Mouse (Mus musculus) liver, embryonic 12.5 days (tissue): ENCODE data around the gene Ccnl2. TPM values are rescaled to one million over a fixed set of nuclear protein-coding genes. Genes with fewer than 3 reads are reported as not detected.

Experiments used
- ATAC-seq: fragments of 200-750 bp; cut with Nextera tagmentation; 2 replicates; pipeline ENCODE4 v1.8.0; 2017; ENCODE audit warnings: moderate number of reproducible peaks, mild to moderate bottlenecking, moderate library complexity
- H3K27ac ChIP-seq: fragments of 300-500 bp; sonication (generic); 2 replicates; pipeline ENCODE4 v1.5.1; 2016; ENCODE audit warnings: mild to moderate bottlenecking
- H3K27me3 ChIP-seq: fragments of 300-500 bp; sonication (generic); replicated peaks from 2 replicates; pipeline ENCODE4 v1.6.1; 2016; ENCODE audit warnings: mild to moderate bottlenecking, moderate library complexity
- H3K36me3 ChIP-seq: fragments of 300-500 bp; sonication (generic); 2 replicates; pipeline ENCODE4 v1.6.1; 2016; ENCODE audit warnings: mild to moderate bottlenecking, moderate library complexity
- H3K4me1 ChIP-seq: fragments of 300-500 bp; sonication (generic); 2 replicates; pipeline ENCODE4 v1.6.1; 2016
- H3K4me2 ChIP-seq: fragments of 300-500 bp; sonication (generic); 2 replicates; pipeline ENCODE4 v1.6.1; 2016; ENCODE audit warnings: mild to moderate bottlenecking, moderate library complexity
- H3K4me3 ChIP-seq: fragments of 300-500 bp; sonication (generic); 2 replicates; pipeline ENCODE4 v1.5.1; 2016; ENCODE audit warnings: mild to moderate bottlenecking, moderate library complexity
- H3K9ac ChIP-seq: fragments of 300-500 bp; sonication (generic); 2 replicates; pipeline ENCODE4 v1.6.1; 2016; ENCODE audit warnings: mild to moderate bottlenecking, moderate library complexity
- H3K9me3 ChIP-seq: fragments of 300-500 bp; sonication (generic); replicated peaks from 2 replicates; pipeline ENCODE4 v1.6.1; 2016; ENCODE audit warnings: mild to moderate bottlenecking, moderate library complexity
- WGBS: fragments of 180-500 bp; shearing (Covaris S2); methylation state at CpG from one replicate; pipeline ENCODE4 v1.1.7; 2016; ENCODE audit not compliant: insufficient replicate concordance; 5-methylcytosine and 5-hydroxymethylcytosine counted together
- polyA plus RNA-seq: library from polyadenylated mRNA; unstranded; fragments of >200 nt; fragmentation: Nextera tagmentation; extraction: Ambion mirVana; gene quantifications from 2 replicates; pipeline ENCODE4 v1.2.1, GENCODE M21; 2016

The Ccnl2 gene
- polyA plus RNA-seq, 1 experiment from 2014 or later: 101 TPM

DNA sequence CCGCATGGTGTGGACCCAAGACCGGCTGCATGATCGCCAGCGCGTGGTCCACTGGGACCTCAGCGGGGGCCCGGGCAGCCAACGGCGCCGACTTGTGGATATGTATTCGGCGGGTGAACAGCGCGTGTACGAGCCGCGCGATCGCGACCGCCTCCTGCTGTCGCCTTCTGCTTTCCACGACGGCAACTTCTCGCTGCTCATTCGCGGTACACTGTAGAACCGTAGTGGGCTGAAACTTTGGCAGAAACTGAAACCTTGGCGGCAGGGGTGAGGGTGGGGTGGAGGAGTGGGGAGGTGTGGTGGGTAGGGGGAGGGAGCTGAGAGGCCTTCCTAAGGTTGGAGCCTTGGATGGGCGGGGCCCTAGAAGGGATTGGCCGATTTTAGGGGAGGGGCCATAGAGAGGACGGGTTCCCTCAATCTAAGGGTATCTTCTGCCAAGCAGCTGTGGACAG lies 28.7 kb downstream of the Ccnl2 start:
- Histone ChIP-seq H3K4me1 (peaks cover 41% of the 10 kb centered on the region), H3K4me3 (peak overlapping the region; percentile 66), H3K4me2 (peak overlapping the region; percentile 95), H3K27ac (peak overlapping the region; percentile 51; the same call in 1 of the 2 replicates), H3K36me3 (no peaks in the 10 kb centered on the region), H3K27me3 (peaks cover 51% of the 10 kb centered on the region), H3K9ac (peak overlapping the region; percentile 73), H3K9me3 (no peaks in the 10 kb centered on the region)
- WGBS: under 1% methylated on average over 32 of the region's 32 CpGs
- peak; percentile 85 for ATAC-seq

DNA sequence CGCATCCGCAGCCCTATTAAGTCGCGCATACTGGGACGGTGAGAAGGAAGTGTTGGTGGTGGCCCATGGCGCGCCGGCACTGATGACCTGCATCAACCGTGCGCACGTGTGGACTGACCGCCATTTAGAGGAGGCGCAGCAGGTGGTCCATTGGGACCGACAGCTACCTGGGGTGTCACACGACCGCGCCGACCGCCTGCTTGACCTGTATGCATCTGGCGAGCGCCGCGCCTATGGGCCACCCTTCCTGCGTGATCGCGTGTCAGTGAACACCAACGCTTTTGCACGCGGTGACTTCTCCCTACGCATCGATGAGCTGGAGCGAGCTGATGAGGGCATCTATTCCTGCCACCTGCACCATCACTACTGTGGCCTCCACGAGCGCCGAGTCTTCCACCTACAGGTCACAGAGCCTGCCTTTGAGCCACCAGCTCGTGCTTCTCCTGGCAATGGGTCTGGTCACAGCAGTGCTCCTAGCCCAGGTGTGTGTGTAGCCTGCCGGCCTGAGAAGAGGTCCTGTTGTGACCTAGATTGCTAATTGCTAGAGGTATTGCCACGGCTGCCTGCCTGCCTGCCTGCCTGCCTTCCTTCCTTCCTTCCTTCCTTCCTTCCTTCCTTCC lies 29.5 kb downstream of the Ccnl2 start:
- Histone ChIP-seq H3K4me2 (peak overlapping the region; percentile 95), H3K9ac (no peak overlapping the region), H3K27ac (no peak overlapping the region), H3K9me3 (no peaks in the 10 kb centered on the region), H3K36me3 (no peaks in the 10 kb centered on the region), H3K4me3 (peak overlapping the region; percentile 66), H3K27me3 (peaks cover 51% of the 10 kb centered on the region), H3K4me1 (peaks cover 46% of the 10 kb centered on the region)
- 39% methylated on average over 38 of the region's 38 CpGs for WGBS
- ATAC-seq: peak; percentile 1; the same call in 1 of the 2 replicates

DNA sequence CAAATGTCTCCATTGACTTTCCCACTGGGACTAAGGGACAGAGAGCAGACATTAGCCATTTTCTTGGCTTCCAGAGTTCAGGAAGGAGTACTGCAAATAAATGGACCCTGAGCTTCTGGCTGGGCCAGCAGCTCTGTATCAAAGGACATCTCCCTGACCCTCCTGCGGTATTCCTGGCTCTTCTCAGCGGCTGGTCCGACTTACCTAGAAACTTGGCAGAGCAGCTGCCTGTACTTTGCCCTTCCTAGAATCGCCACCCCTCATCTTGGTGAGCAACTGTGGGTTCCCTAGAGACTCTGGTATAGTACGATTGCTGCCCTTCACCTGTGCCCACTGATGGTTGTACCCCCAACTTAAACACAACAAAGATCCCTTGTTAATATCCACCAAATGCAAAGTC lies 30.9 kb downstream of the Ccnl2 start:
- 73% methylated on average over 5 of the region's 5 CpGs for WGBS
- Histone ChIP-seq H3K9me3 (no peaks in the 10 kb centered on the region), H3K4me2 (no peak overlapping the region), H3K4me1 (peaks cover 45% of the 10 kb centered on the region), H3K27ac (no peak overlapping the region), H3K27me3 (peaks cover 51% of the 10 kb centered on the region), H3K9ac (no peak overlapping the region), H3K4me3 (no peak overlapping the region), H3K36me3 (no peaks in the 10 kb centered on the region)
- no peak for ATAC-seq

DNA sequence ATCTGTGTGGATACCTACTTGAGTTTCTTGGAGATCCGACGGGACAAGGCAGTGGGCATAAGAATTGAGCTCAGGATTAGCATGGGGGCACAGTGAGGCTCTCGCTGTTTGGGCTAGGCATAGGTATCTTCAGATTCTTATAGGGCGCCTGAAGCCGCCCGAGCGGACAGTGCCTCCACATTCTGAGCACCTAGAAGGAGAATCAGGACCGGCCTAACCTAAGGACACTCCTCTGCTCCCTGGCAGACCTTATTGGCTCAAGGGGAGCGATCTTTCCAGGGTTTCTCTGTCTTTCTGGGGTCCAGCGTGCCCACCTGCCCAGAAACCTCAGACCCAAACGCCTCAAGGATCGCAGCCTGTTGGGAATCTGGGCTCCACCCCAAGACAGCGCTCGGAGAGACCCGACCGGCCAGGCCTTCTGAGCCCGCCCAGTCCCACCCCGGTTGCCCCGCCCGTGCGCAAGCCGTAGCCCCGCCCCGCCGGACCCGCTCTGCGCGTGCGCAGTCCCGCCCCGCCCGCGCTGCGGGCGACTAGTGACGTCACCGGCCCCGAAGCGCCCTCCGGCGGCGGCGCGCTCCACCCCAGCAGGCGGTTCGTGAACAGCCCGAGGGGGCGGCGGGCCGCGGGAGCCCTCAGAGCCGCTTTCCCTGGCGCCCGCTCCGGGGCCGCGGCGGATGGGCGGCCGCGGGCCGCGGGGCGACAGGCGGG lies 34.7 kb downstream of the Ccnl2 start, which contains the start of gene Dvl1:
Gene Dvl1 (plus strand): TSS at position 532 of the 708 bp plus-strand sequence.
- peaks cover 23% of the 10 kb centered on the region for H3K27me3 ChIP-seq
- no peaks in the 10 kb centered on the region for H3K9me3 ChIP-seq
- peak within 1 kb of the TSS; percentile 91 for H3K9ac ChIP-seq
- H3K4me3 ChIP-seq: peak within 1 kb of the TSS; percentile 90
- H3K4me2 ChIP-seq: peak within 1 kb of the TSS; percentile 99
- no peaks in the 10 kb centered on the region for H3K36me3 ChIP-seq
- peak within 1 kb of the TSS; percentile 81 for H3K27ac ChIP-seq
- ATAC-seq: peak; percentile 93
- WGBS: 4% methylated on average over 43 of the region's 65 CpGs
- peaks cover 42% of the 10 kb centered on the region for H3K4me1 ChIP-seq

DNA sequence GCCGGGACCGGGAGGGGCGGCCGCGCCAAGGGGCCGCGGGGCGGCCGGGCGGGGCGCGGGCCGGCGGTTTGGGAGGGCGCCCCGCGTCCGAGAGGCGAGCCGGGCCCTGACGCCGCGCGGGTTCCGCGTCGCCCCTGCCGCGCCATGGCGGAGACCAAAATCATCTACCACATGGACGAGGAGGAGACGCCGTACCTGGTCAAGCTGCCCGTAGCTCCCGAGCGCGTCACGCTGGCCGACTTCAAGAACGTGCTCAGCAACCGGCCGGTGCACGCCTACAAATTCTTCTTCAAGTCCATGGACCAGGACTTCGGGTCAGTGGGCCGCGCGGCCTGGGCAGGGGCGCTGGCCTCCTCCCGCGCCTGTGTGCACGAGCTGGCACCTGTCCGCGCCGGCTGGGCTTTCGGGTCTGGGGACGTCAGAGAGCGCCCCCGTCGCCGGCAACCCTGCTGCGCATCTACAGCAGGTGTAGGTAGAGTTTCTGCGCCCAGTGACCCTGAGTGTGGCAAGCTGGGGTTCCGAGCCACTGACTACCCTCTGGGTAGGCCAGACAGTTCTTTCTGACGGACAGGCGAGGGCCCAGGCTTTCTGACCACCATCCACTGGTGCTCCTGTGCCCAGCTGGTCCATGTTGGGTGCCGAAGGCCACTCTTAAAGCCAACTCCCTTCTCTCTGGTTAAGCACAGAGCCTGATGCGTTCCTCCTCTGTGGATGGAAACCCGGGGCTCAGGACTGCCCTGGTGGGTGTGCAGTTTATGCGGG lies 35.5 kb downstream of the Ccnl2 start:
- Histone ChIP-seq H3K36me3 (no peaks in the 10 kb centered on the region), H3K4me3 (peak overlapping the region; percentile 90), H3K4me2 (peak overlapping the region; percentile 99), H3K9ac (peak overlapping the region; percentile 91), H3K9me3 (no peaks in the 10 kb centered on the region), H3K4me1 (peaks cover 42% of the 10 kb centered on the region), H3K27me3 (peaks cover 15% of the 10 kb centered on the region), H3K27ac (peak overlapping the region; percentile 81)
- 2% methylated on average over 61 of the region's 69 CpGs for WGBS
- ATAC-seq: peak; percentile 70

DNA sequence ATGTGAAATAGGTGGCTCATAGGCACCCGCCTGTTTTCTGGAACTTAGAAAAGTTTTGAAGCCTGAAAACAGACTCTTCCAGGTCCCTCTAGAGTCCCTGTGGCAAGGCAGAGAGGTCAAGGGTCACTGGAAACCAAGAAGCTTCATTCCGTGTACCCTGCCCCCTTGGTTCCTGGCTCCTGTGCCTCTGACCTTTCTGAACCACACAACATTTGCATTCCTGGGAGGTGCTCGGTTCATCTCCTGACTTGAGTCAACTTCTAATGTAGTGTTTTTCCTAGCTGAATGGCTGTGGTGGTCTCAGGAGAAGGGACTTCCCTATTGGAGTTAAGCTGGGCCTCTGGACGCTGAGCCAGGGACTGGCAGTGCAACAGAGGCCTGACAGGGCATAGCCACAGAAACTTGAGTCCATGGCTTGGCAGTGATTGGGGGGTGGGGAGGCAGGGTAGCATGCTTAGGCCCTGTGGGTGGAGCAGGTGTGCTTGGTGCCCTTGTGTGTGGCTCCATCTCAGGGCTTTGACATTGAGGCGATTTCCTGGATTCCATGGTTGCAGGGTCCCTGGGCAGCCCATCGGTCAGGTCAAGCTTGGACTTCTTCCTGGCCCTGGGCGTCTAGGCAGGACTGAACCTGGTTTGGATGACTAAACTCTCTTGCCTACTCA lies 36.3 kb downstream of the Ccnl2 start:
- H3K27me3 ChIP-seq: peaks cover 7% of the 10 kb centered on the region
- H3K4me3 ChIP-seq: peak overlapping the region; percentile 90
- no peak overlapping the region for H3K27ac ChIP-seq
- no peaks in the 10 kb centered on the region for H3K9me3 ChIP-seq
- no peak for ATAC-seq
- peaks cover 5% of the 10 kb centered on the region for H3K36me3 ChIP-seq
- peak overlapping the region; percentile 91 for H3K9ac ChIP-seq
- H3K4me1 ChIP-seq: peaks cover 42% of the 10 kb centered on the region
- peak overlapping the region; percentile 99 for H3K4me2 ChIP-seq
- WGBS: 60% methylated on average over 7 of the region's 7 CpGs

DNA sequence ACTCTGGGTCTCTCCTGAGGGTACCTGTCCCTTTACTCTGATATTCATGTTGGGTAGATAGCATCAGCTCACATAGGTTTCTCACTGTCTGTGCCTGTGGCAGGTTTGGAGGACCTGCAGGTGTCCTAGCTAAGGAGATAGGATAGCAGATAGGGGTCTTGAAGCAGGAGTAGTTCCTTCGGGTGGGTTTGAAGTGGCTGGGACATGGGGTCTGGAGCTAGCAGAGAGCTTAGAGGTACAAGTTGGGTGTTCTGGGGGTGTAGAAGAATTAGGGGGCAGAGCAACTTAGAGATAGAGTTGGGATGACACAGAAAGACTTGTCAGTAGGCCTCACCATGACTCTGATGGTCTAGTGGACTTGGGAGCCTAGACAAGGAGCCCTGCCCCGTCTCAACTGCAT lies 37.1 kb downstream of the Ccnl2 start:
- Histone ChIP-seq H3K36me3 (peaks cover 14% of the 10 kb centered on the region), H3K27ac (no peak overlapping the region), H3K4me1 (peaks cover 42% of the 10 kb centered on the region), H3K9ac (no peak overlapping the region), H3K4me3 (no peak overlapping the region), H3K27me3 (0 out of 2 replicates have a peak, but pooled peaks cover 5% of the 10 kb centered on the region), H3K4me2 (peak overlapping the region; percentile 99), H3K9me3 (no peaks in the 10 kb centered on the region)
- no peak for ATAC-seq
- 74% methylated on average over 2 of the region's 2 CpGs for WGBS

DNA sequence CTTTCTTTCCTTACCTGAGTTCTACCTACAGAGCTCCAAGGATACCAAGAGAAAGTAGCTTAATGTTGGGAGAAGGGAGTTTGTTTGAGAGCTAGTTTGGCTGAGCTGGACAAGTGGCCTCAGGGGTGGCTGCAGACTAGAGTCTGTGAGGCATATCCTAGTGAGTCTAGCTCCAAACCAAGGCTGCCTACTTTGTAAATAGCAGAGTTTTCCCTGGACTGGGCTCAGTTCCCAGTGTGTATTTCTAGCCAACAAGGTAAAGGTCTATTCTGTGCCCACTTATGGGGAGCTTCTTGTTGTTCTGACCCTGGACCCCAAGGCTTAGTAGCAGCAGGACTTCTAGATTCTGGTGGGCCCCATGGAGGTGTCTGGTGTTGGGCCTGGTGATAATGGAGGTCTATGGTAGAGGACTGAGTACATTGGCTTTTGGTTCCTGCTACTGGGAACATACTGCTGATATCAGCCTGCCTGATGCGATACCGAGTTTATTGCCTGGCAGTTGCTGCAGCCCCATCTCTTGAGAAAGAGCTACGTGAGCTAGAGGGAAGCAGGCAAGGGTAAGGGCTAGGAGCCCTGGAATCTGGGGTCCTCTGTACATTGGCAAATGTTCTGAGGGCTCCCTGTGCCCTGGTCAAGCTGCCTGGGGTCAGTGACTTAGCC lies 37.6 kb downstream of the Ccnl2 start:
- no peaks in the 10 kb centered on the region for H3K9me3 ChIP-seq
- H3K36me3 ChIP-seq: peaks cover 19% of the 10 kb centered on the region
- WGBS: 73% methylated on average over 3 of the region's 3 CpGs
- no peak overlapping the region for H3K27ac ChIP-seq
- peak overlapping the region; percentile 99; the same call in 1 of the 2 replicates for H3K4me2 ChIP-seq
- no peak overlapping the region for H3K4me3 ChIP-seq
- H3K4me1 ChIP-seq: peaks cover 42% of the 10 kb centered on the region
- H3K27me3 ChIP-seq: 0 out of 2 replicates have a peak, but pooled peaks cover 5% of the 10 kb centered on the region
- ATAC-seq: no peak
- no peak overlapping the region for H3K9ac ChIP-seq

DNA sequence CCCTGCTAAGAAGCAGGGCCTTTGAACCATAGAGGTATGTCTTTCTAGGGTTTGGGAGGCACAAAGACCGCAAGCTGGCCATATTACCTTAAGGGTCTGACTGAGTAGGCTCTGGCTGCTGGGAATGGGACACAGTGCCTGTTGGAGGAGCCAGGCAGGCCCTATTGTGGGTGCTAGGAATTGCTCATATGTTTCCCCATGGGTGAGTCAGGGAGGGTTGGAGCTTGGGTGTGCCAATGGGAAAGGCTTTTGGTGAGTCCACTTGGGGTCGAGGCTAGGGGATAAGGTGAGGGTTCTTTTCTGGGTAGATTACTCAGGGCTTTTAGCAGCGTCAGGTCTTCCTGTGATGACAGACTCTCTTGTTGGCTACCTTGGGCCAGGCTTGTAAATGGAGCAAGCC lies 39.1 kb downstream of the Ccnl2 start:
- Histone ChIP-seq H3K4me1 (peaks cover 53% of the 10 kb centered on the region), H3K27me3 (no peaks in the 10 kb centered on the region), H3K36me3 (peaks cover 33% of the 10 kb centered on the region), H3K9me3 (no peaks in the 10 kb centered on the region), H3K4me2 (no peak overlapping the region), H3K9ac (no peak overlapping the region), H3K4me3 (no peak overlapping the region), H3K27ac (no peak overlapping the region)
- ATAC-seq: no peak
- 86% methylated on average over 3 of the region's 3 CpGs for WGBS

DNA sequence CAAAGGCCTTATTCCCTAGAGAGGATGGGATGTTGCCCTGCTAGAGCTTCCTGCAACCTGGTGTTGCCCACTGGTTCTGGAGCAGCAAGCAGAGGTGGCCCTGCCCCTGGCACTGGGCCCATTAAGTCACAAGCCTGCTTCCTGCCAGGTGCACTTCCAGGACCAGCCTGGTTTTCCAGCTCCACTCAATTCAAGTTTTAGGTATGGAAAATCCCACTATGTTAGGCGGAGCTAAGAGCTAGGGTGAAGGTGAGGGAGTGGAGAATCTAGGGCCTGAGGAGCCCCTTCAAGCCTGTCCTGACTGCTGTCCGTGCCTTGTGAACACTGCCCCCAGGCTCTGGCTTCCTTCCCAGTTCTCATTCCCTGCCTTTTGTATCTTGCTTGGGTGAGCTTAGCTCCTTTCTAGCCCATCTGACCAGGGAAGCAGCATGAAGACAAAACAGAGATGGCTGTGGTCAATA lies 39.7 kb downstream of the Ccnl2 start:
- Histone ChIP-seq H3K4me1 (peaks cover 53% of the 10 kb centered on the region), H3K27me3 (no peaks in the 10 kb centered on the region), H3K9me3 (no peaks in the 10 kb centered on the region), H3K4me2 (no peak overlapping the region), H3K9ac (no peak overlapping the region), H3K4me3 (no peak overlapping the region), H3K36me3 (peaks cover 40% of the 10 kb centered on the region), H3K27ac (no peak overlapping the region)
- ATAC-seq: no peak
- 73% methylated on average over 2 of the region's 2 CpGs for WGBS

DNA sequence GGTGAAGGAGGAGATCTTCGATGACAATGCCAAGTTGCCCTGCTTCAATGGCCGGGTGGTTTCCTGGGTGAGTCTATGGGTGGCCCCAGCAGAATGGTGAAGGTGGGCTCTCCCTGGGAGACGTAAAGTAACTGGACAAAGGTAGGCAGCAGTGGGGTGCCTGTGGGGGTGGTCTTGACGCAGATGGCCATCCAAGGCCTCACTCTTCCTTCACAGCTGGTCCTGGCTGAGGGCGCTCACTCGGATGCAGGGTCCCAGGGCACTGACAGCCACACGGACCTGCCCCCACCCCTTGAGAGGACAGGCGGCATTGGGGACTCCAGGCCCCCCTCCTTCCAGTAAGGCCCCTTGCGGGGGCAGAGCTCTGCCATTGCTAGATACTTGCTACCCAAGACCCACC lies 41.1 kb downstream of the Ccnl2 start:
- H3K36me3 ChIP-seq: peaks cover 54% of the 10 kb centered on the region

More for the DNA sequence above, 41.1 kb downstream of the Ccnl2 start:
- Histone ChIP-seq H3K27ac (no peak overlapping the region), H3K4me1 (peaks cover 49% of the 10 kb centered on the region), H3K4me3 (no peak overlapping the region), H3K9ac (no peak overlapping the region), H3K9me3 (no peaks in the 10 kb centered on the region), H3K4me2 (no peak overlapping the region), H3K27me3 (no peaks in the 10 kb centered on the region)
- ATAC-seq: no peak
- 80% methylated on average over 9 of the region's 9 CpGs for WGBS
